Mouse (Mus musculus): ENCODE measurements around the gene Prkag3. TPM values are rescaled to one million over a fixed set of nuclear protein-coding genes. Genes with fewer than 3 reads are reported as not detected.

Gene Prkag3
- total RNA-seq, 1 experiment, result 0.04 TPM

GRCm38 (mm10) chr1:74705016-74705415 is 44.0 kb downstream of the Prkag3 start:
- in situ Hi-C loops (cut with MboI; ENCODE audit: low sequenced_read_pairs in 2 of 2, unreplicated experiment in 2 of 2), result no loop called here
- no peaks in the 10 kb centered on the region for H3K9me3 ChIP-seq (ENCODE audit: control insufficient read depth, insufficient read depth, low read depth, low read length)
- H3K27ac ChIP-seq (ENCODE audit: insufficient read depth, low read depth, low read length, poor library complexity, severe bottlenecking), result no peak overlapping the region
- H3K4me1 ChIP-seq (ENCODE audit: control insufficient read depth in 2 of 2, insufficient read depth in 2 of 2, low read length in 2 of 2, poor library complexity in 1 of 2), result no peaks in the 10 kb centered on the region
- no peak overlapping the region for H3K9ac ChIP-seq (ENCODE audit: insufficient read depth, low read depth, low read length, poor library complexity, severe bottlenecking)
- DNase-seq (ENCODE audit: low read depth, low spot score), result no peak
- H3K4me3 ChIP-seq (ENCODE audit: insufficient read depth in 1 of 2, low read depth in 1 of 2, low read length in 2 of 2, poor library complexity in 1 of 2, severe bottlenecking in 1 of 2), result no peak overlapping the region
- no peaks in the 10 kb centered on the region for H3K36me3 ChIP-seq (ENCODE audit: control insufficient read depth, insufficient read depth, low read length, poor library complexity, severe bottlenecking)
- TF ChIP-seq ZC3H11A (IDR thresholded peaks at IDR 0.05; ENCODE audit: borderline replicate concordance, low read depth, low read length), result no peak
- no peak for TF ChIP-seq ZNF384 (IDR thresholded peaks at IDR 0.05; ENCODE audit: low read depth, low read length)
- no peak for TF ChIP-seq MAFK (IDR thresholded peaks at IDR 0.05; ENCODE audit: insufficient read depth, low read depth, low read length)
- no peak for TF ChIP-seq HCFC1 (IDR thresholded peaks at IDR 0.05; ENCODE audit: borderline replicate concordance, insufficient read depth, low read length)
- no peak for TF ChIP-seq CHD2 (IDR thresholded peaks at IDR 0.05; ENCODE audit: low read depth, low read length)

- in situ Hi-C loops (cut with MboI; ENCODE audit: low sequenced_read_pairs in 2 of 2, unreplicated experiment in 2 of 2), result no loop called here
- DNase-seq (ENCODE audit: low read depth, low spot score), result no peak
- no peak overlapping the region for H3K9ac ChIP-seq (ENCODE audit: insufficient read depth, low read depth, low read length, poor library complexity, severe bottlenecking)
- H3K4me3 ChIP-seq (ENCODE audit: insufficient read depth in 1 of 2, low read depth in 1 of 2, low read length in 2 of 2, poor library complexity in 1 of 2, severe bottlenecking in 1 of 2), result no peak overlapping the region
- peaks cover under 1% of the 10 kb centered on the region; the same call in 1 of the 2 replicates for H3K36me3 ChIP-seq (ENCODE audit: control insufficient read depth, insufficient read depth, low read length, poor library complexity, severe bottlenecking)
- H3K9me3 ChIP-seq (ENCODE audit: control insufficient read depth, insufficient read depth, low read depth, low read length), result no peaks in the 10 kb centered on the region
- H3K4me1 ChIP-seq (ENCODE audit: control insufficient read depth in 2 of 2, insufficient read depth in 2 of 2, low read length in 2 of 2, poor library complexity in 1 of 2), result no peaks in the 10 kb centered on the region
- no peak for TF ChIP-seq ZNF384 (IDR thresholded peaks at IDR 0.05; ENCODE audit: low read depth, low read length)
- no peak for TF ChIP-seq CHD2 (IDR thresholded peaks at IDR 0.05; ENCODE audit: low read depth, low read length)
- no peak for TF ChIP-seq MAFK (IDR thresholded peaks at IDR 0.05; ENCODE audit: insufficient read depth, low read depth, low read length)
- no peak for TF ChIP-seq ZC3H11A (IDR thresholded peaks at IDR 0.05; ENCODE audit: borderline replicate concordance, low read depth, low read length)
- no peak for TF ChIP-seq HCFC1 (IDR thresholded peaks at IDR 0.05; ENCODE audit: borderline replicate concordance, insufficient read depth, low read length)
- H3K27ac ChIP-seq (ENCODE audit: insufficient read depth, low read depth, low read length, poor library complexity, severe bottlenecking), result no peak overlapping the region
These were observed 44.9 kb downstream of the Prkag3 start for GRCm38 (mm10) chr1:74704156-74704555.

- in situ Hi-C loops (cut with MboI; ENCODE audit: low sequenced_read_pairs in 2 of 2, unreplicated experiment in 2 of 2), result no loop called here
- Histone ChIP-seq H3K36me3 (ENCODE audit: control insufficient read depth, insufficient read depth, low read length, poor library complexity, severe bottlenecking) (peaks cover 14% of the 10 kb centered on the region), H3K4me3 (ENCODE audit: insufficient read depth in 1 of 2, low read depth in 1 of 2, low read length in 2 of 2, poor library complexity in 1 of 2, severe bottlenecking in 1 of 2) (no peak overlapping the region), H3K9ac (ENCODE audit: insufficient read depth, low read depth, low read length, poor library complexity, severe bottlenecking) (no peak overlapping the region), H3K9me3 (ENCODE audit: control insufficient read depth, insufficient read depth, low read depth, low read length) (no peaks in the 10 kb centered on the region), H3K27ac (ENCODE audit: insufficient read depth, low read depth, low read length, poor library complexity, severe bottlenecking) (no peak overlapping the region), H3K4me1 (ENCODE audit: control insufficient read depth in 2 of 2, insufficient read depth in 2 of 2, low read length in 2 of 2, poor library complexity in 1 of 2) (no peaks in the 10 kb centered on the region)
- DNase-seq (ENCODE audit: low read depth, low spot score), result no peak
- no peak for TF ChIP-seq MAFK (IDR thresholded peaks at IDR 0.05; ENCODE audit: insufficient read depth, low read depth, low read length)
- no peak for TF ChIP-seq HCFC1 (IDR thresholded peaks at IDR 0.05; ENCODE audit: borderline replicate concordance, insufficient read depth, low read length)
- TF ChIP-seq CHD2 (IDR thresholded peaks at IDR 0.05; ENCODE audit: low read depth, low read length), result no peak
- TF ChIP-seq ZNF384 (IDR thresholded peaks at IDR 0.05; ENCODE audit: low read depth, low read length), result no peak
- no peak for TF ChIP-seq ZC3H11A (IDR thresholded peaks at IDR 0.05; ENCODE audit: borderline replicate concordance, low read depth, low read length)
These were observed 46.9 kb downstream of the Prkag3 start for GRCm38 (mm10) chr1:74702142-74702553.

- peaks cover 29% of the 10 kb centered on the region for H3K36me3 ChIP-seq (ENCODE audit: control insufficient read depth, insufficient read depth, low read length, poor library complexity, severe bottlenecking)
- no peak for DNase-seq (ENCODE audit: low read depth, low spot score)
- H3K9me3 ChIP-seq (ENCODE audit: control insufficient read depth, insufficient read depth, low read depth, low read length), result no peaks in the 10 kb centered on the region
- H3K4me3 ChIP-seq (ENCODE audit: insufficient read depth in 1 of 2, low read depth in 1 of 2, low read length in 2 of 2, poor library complexity in 1 of 2, severe bottlenecking in 1 of 2), result no peak overlapping the region
- H3K27ac ChIP-seq (ENCODE audit: insufficient read depth, low read depth, low read length, poor library complexity, severe bottlenecking), result no peak overlapping the region
- H3K4me1 ChIP-seq (ENCODE audit: control insufficient read depth in 2 of 2, insufficient read depth in 2 of 2, low read length in 2 of 2, poor library complexity in 1 of 2), result no peaks in the 10 kb centered on the region
- H3K9ac ChIP-seq (ENCODE audit: insufficient read depth, low read depth, low read length, poor library complexity, severe bottlenecking), result no peak overlapping the region
- no peak for TF ChIP-seq MAFK (IDR thresholded peaks at IDR 0.05; ENCODE audit: insufficient read depth, low read depth, low read length)
- TF ChIP-seq HCFC1 (IDR thresholded peaks at IDR 0.05; ENCODE audit: borderline replicate concordance, insufficient read depth, low read length), result no peak
- in situ Hi-C loops (cut with MboI; ENCODE audit: low sequenced_read_pairs in 2 of 2, unreplicated experiment in 2 of 2), result no loop called here
These were observed 50.2 kb downstream of the Prkag3 start for GRCm38 (mm10) chr1:74698791-74699190.

- no peak overlapping the region for H3K9ac ChIP-seq (ENCODE audit: insufficient read depth, low read depth, low read length, poor library complexity, severe bottlenecking)
- peaks cover 29% of the 10 kb centered on the region for H3K36me3 ChIP-seq (ENCODE audit: control insufficient read depth, insufficient read depth, low read length, poor library complexity, severe bottlenecking)
- no peaks in the 10 kb centered on the region for H3K4me1 ChIP-seq (ENCODE audit: control insufficient read depth in 2 of 2, insufficient read depth in 2 of 2, low read length in 2 of 2, poor library complexity in 1 of 2)
- H3K4me3 ChIP-seq (ENCODE audit: insufficient read depth in 1 of 2, low read depth in 1 of 2, low read length in 2 of 2, poor library complexity in 1 of 2, severe bottlenecking in 1 of 2), result no peak overlapping the region
- DNase-seq (ENCODE audit: low read depth, low spot score), result no peak
- no peak for TF ChIP-seq HCFC1 (IDR thresholded peaks at IDR 0.05; ENCODE audit: borderline replicate concordance, insufficient read depth, low read length)
- no peak overlapping the region for H3K27ac ChIP-seq (ENCODE audit: insufficient read depth, low read depth, low read length, poor library complexity, severe bottlenecking)
- no peaks in the 10 kb centered on the region for H3K9me3 ChIP-seq (ENCODE audit: control insufficient read depth, insufficient read depth, low read depth, low read length)
- in situ Hi-C loops (cut with MboI; ENCODE audit: low sequenced_read_pairs in 2 of 2, unreplicated experiment in 2 of 2), result no loop called here
These were observed 50.7 kb downstream of the Prkag3 start for GRCm38 (mm10) chr1:74698353-74698752.
